Mouse (Mus musculus) forebrain, postnatal 0 days (tissue): ENCODE results near the gene Mpv17l2. TPM values are rescaled to one million over a fixed set of nuclear protein-coding genes. Genes with fewer than 3 reads are reported as not detected.

Experiments used
- ATAC-seq: fragments of 200-750 bp; cut with Nextera tagmentation; 2 replicates; pipeline ENCODE4 v1.8.0; 2017; ENCODE audit warnings: mild to moderate bottlenecking, moderate library complexity
- DNase-seq: peaks from one replicate; pipeline ENCODE4 v3.0.0-alpha.2; 2015
- H3K27ac ChIP-seq: fragments of 300-500 bp; sonication (generic); 2 replicates; pipeline ENCODE4 v1.5.1; 2014; ENCODE audit warnings: low read depth, mild to moderate bottlenecking, antibody characterized with exemption, low read length, moderate library complexity, mixed read lengths
- H3K27me3 ChIP-seq: fragments of 300-500 bp; sonication (generic); 2 replicates; pipeline ENCODE4 v1.6.1; 2014; ENCODE audit warnings: mild to moderate bottlenecking, low read length, mixed read lengths; ENCODE audit not compliant: insufficient read depth
- H3K36me3 ChIP-seq: fragments of 300-500 bp; sonication (generic); 2 replicates; pipeline ENCODE4 v1.6.1; 2014; ENCODE audit warnings: mild to moderate bottlenecking, moderate library complexity; ENCODE audit not compliant: insufficient read depth
- H3K4me1 ChIP-seq: fragments of 300-500 bp; sonication (generic); 2 replicates; pipeline ENCODE4 v1.6.1; 2014; ENCODE audit warnings: antibody characterized with exemption; ENCODE audit not compliant: insufficient read depth
- H3K4me2 ChIP-seq: fragments of 300-500 bp; sonication (generic); 2 replicates; pipeline ENCODE4 v1.6.1; 2014; ENCODE audit warnings: low read depth, mild to moderate bottlenecking, moderate library complexity
- H3K4me3 ChIP-seq: fragments of 300-500 bp; sonication (generic); 2 replicates; pipeline ENCODE4 v1.5.1; 2014; ENCODE audit warnings: low read depth, low read length, mixed read lengths
- H3K9ac ChIP-seq: fragments of 300-500 bp; sonication (generic); 2 replicates; pipeline ENCODE4 v1.6.1; 2014; ENCODE audit warnings: mild to moderate bottlenecking
- H3K9me3 ChIP-seq: fragments of 300-500 bp; sonication (generic); 2 replicates; pipeline ENCODE4 v1.6.1; 2016; ENCODE audit warnings: low read length
- CTCF ChIP-seq: sonication (generic); IDR thresholded peaks from 2 replicates; pipeline ENCODE4 v1.5.1; 2016; ENCODE audit warnings: antibody characterized with exemption, control low read depth, low read depth
- WGBS: fragments of 180-500 bp; shearing (Covaris S2); extraction: QIAGEN DNeasy Blood & Tissue Kit; methylation state at CpG from one replicate; pipeline ENCODE4 v1.1.7; 2014; 5-methylcytosine and 5-hydroxymethylcytosine counted together
- polyA plus RNA-seq: library from polyadenylated mRNA; unstranded; fragments of >200 nt; fragmentation: Nextera tagmentation; extraction: Ambion mirVana; gene quantifications from 2 replicates; pipeline ENCODE4 v1.2.1, GENCODE M21; 2015
- total RNA-seq: library from RNA; depleted of rRNA; stranded (reverse); fragments of >200 nt; gene quantifications from 2 replicates; pipeline ENCODE4 v1.2.3, GENCODE M21; 2014; rRNA removed

Gene Mpv17l2
- 33.7 and 39.9 TPM in 2 replicates for total RNA-seq
- polyA plus RNA-seq = 60.4 and 61.9 TPM in 2 replicates

DNA sequence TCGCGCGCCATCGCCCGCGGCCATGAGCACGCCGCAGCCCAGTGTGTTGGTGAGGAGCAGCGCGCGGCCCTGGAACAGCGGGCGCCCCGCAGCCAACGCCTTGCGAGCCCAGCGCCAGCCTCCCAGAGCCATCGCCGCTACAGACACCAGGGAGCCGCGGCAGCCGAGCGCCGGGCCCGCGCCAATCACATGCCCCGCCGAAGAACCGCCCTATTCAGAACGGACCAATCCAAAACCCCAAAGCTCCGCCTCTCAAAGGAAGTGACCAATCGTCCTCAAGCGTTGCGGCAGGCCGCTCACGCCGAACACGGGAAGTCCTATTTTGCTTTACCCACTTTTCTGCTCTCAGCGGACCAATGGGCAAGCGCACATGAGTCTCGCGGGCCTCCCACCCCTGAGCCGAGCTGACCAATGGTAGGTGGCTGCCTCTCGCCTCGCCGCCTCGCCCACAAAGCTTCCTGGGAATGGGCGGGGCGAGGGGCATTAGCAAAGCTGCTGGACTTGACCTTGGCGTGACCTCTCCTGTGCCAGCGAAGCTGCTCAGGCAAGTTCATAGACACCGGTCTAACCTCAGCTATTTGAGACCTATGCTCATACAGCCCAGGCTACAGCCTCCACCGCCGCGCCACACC lies at the start of gene Mpv17l2:
Gene Mpv17l2, minus strand, starts transcription at position 172 of the 632 bp plus-strand sequence.
- H3K36me3 ChIP-seq = peaks cover 31% of the 10 kb centered on the region
- DNase-seq (peak; percentile 98), ATAC-seq (peak; percentile 96)
- H3K27me3 ChIP-seq = no peaks in the 10 kb centered on the region; the same call in 1 of the 2 replicates
- no peak for TF ChIP-seq CTCF
- no peaks in the 10 kb centered on the region for H3K9me3 ChIP-seq
- H3K27ac ChIP-seq = peak within 1 kb of the TSS; percentile 73
- no peaks in the 10 kb centered on the region for H3K4me1 ChIP-seq
- H3K4me2 ChIP-seq = peak within 1 kb of the TSS; percentile 98
- H3K9ac ChIP-seq = peak within 1 kb of the TSS; percentile 72
- H3K4me3 ChIP-seq = peak within 1 kb of the TSS; percentile 56
- 1% methylated on average over 54 of the region's 55 CpGs for WGBS

DNA sequence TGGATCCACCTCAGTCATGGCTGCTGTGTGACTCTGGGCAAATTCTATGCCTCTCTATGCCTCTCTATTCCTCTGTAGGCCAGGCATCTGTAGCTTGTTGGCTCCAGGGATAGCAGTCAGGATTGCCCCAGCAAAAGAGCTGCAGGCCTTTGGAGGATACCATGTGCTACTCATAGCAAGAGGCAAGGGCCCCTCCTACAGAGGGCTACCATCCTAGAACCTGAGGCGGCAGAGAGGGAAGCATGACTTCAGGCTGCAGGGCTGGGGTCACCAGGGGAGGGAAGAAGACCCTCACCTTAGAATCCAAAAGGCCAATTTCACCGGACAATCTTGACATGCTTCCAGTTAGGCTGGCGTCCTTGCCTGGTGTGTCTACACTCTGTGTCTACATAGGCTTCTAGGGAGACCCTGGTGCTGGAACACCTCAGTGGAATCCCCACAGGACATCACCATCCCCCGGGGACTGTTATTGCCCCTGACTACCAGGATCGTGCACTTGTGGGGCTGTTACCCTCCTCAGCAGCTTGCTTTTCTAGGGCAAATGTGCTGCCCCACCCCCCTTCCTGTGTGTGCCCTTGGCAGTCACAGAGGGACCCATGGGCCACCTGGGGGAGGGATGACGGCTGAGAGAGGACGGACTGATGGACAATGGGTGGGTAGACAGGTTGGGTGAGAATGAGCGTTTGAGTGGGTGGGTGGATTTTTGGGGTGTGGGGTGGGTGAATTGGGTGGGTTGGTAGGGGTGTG lies 48.4 kb upstream of the Mpv17l2 start:
- Histone ChIP-seq H3K4me1 (0 out of 2 replicates have a peak, but pooled peaks cover 5% of the 10 kb centered on the region), H3K27me3 (peaks cover 3% of the 10 kb centered on the region; the same call in 1 of the 2 replicates), H3K9ac (no peak overlapping the region), H3K4me2 (no peak overlapping the region), H3K9me3 (no peaks in the 10 kb centered on the region), H3K27ac (no peak overlapping the region), H3K4me3 (no peak overlapping the region), H3K36me3 (no peaks in the 10 kb centered on the region)
- DNase-seq (no peak), ATAC-seq (no peak)
- WGBS = 79% methylated on average over 8 of the region's 8 CpGs
- TF ChIP-seq CTCF = no peak

DNA sequence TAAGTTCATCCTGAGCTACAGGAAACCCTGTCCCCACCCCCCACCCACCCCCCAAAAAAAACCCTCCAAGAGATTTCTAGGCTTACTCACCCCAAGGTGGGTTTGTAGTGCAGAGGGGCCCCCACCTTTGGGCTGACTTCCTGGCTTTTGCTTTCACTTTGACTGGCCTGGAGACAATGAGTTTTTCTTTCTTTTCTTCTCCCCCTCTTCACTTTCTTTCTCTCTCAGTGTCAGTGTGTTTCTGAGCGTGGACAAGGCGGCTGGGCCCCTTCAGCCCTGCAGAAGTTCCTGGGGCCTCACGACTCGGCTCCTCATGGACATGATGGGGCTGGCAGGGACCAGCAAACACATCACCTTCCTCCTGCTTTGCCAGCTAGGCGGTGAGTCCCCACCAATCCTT lies 47.5 kb upstream of the Mpv17l2 start, which contains the start of gene Il12rb1:
Gene Il12rb1, plus strand, starts transcription at position 211 of the 400 bp plus-strand sequence.
- no peak within 1 kb of the TSS for H3K9ac ChIP-seq
- no peak for TF ChIP-seq CTCF
- ATAC-seq = no peak
- H3K4me1 ChIP-seq = 0 out of 2 replicates have a peak, but pooled peaks cover 8% of the 10 kb centered on the region
- peaks cover 9% of the 10 kb centered on the region for H3K27me3 ChIP-seq
- H3K4me2 ChIP-seq = no peak within 1 kb of the TSS
- H3K36me3 ChIP-seq = no peaks in the 10 kb centered on the region
- no peaks in the 10 kb centered on the region for H3K9me3 ChIP-seq
- 70% methylated on average over 5 of the region's 5 CpGs for WGBS
- H3K27ac ChIP-seq = no peak within 1 kb of the TSS
- DNase-seq = no peak
- H3K4me3 ChIP-seq = no peak within 1 kb of the TSS

DNA sequence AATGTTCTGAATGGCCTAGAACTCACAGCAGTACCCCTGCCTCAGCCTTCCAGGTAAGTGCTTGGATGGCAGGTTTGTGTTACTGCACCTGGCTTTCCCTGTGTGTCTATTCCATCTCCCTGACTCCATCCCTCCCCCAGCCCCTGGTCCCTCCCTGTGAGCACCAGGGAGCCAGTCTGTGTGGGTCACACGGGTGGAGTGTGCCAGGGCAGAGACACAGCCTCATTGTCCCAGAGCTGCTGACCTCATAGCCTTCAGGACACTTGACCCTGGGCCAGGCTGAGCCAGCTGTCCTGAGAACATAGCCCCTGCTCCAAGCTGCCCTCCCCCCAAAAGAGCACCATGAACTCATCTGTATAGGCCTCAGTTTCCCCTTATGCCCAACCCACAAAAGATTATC lies 46.6 kb upstream of the Mpv17l2 start:
- no peak overlapping the region for H3K27ac ChIP-seq
- 30% methylated on average over 1 of the region's 1 CpGs for WGBS
- H3K4me2 ChIP-seq = no peak overlapping the region
- 0 out of 2 replicates have a peak, but pooled peaks cover 8% of the 10 kb centered on the region for H3K4me1 ChIP-seq
- no peak for ATAC-seq
- H3K9me3 ChIP-seq = no peaks in the 10 kb centered on the region
- no peak for DNase-seq
- no peaks in the 10 kb centered on the region for H3K36me3 ChIP-seq
- no peak overlapping the region for H3K4me3 ChIP-seq
- H3K27me3 ChIP-seq = peaks cover 14% of the 10 kb centered on the region
- H3K9ac ChIP-seq = no peak overlapping the region
- no peak for TF ChIP-seq CTCF

DNA sequence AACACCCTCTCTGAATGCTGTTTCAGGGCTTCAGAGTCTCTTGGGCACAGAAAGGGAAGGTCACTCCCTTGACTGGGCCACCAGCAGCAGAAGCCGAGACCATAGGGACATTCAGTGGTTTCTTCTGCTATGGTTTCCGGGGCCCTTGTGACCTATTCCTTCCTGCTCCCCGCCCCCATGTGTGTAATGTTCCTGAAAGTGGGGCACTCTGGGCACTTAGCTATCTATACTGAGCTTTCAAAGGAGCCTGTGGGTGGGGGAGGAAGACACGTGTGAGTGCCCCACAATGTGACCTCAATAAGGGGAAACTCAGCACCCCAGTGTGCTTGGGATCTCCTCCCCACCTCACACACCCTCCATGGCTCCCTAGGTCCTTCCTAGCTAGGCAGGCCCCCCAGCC lies 45.8 kb upstream of the Mpv17l2 start:
- ATAC-seq = no peak
- Histone ChIP-seq H3K27ac (no peak overlapping the region), H3K9ac (no peak overlapping the region), H3K4me2 (no peak overlapping the region), H3K9me3 (no peaks in the 10 kb centered on the region), H3K4me1 (0 out of 2 replicates have a peak, but pooled peaks cover 8% of the 10 kb centered on the region), H3K4me3 (no peak overlapping the region), H3K27me3 (peaks cover 14% of the 10 kb centered on the region), H3K36me3 (no peaks in the 10 kb centered on the region)
- TF ChIP-seq CTCF = no peak
- DNase-seq = no peak
- WGBS = 79% methylated on average over 4 of the region's 4 CpGs

DNA sequence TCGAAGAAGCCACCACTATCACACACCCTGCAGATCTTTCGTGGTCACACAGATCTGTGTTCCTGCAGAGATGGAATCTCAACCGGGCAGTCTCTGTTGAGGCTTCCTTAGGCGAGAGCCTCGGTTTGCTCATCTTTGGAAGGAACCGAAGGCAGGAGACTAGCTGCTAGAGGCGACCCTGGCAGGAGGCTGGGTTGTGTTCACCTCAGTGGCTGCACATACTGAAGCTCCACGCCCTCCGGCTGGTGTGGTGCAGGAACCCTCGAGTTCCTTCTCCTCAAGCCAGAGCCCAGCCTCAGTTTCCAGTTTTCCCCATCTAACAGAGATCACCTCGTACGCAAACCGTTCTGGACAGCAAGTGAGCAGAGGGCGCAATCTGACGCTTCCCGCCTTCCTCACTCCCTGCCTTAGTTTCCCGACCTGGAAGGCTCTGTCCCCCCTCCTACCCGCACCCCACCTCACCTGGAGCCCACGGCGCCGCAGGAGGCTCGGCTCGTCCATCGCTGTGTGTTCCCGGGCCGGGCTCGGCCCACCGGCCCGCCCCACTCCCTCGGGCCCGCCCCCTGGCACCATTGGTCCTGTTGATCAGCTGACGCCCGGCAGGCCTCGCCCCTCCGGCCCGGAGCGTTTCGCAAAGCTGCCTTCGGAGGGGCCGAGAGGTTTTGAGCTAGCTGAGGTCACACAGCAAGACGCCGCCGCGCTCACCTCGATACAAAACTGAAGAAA lies 43.9 kb upstream of the Mpv17l2 start, which contains the start of gene Mast3:
Gene Mast3, minus strand, starts transcription at position 574 of the 726 bp plus-strand sequence.
- WGBS = 4% methylated on average over 44 of the region's 45 CpGs
- no peaks in the 10 kb centered on the region for H3K36me3 ChIP-seq

More for the DNA sequence above, 43.9 kb upstream of the Mpv17l2 start, which contains the start of gene Mast3:
- Histone ChIP-seq H3K4me1 (peaks cover 14% of the 10 kb centered on the region; the same call in 1 of the 2 replicates), H3K9ac (peak within 1 kb of the TSS; percentile 37), H3K9me3 (no peaks in the 10 kb centered on the region), H3K4me3 (peak within 1 kb of the TSS; percentile 54), H3K27me3 (peaks cover 14% of the 10 kb centered on the region), H3K4me2 (peak within 1 kb of the TSS; percentile 79), H3K27ac (no peak within 1 kb of the TSS)
- ATAC-seq (peak; percentile 90), DNase-seq (peak; percentile 74)
- no peak for TF ChIP-seq CTCF
